Mouse (Mus musculus) spleen, postnatal 4 days (tissue): ENCODE data around the gene Mt2.

Experiments used
- DNase-seq, 2 experiments: peaks; one replicate each; pipeline ENCODE4 v3.0.0; 2022; ENCODE audit warnings: low spot score in 2 of 2

Gene Mt2

DNA sequence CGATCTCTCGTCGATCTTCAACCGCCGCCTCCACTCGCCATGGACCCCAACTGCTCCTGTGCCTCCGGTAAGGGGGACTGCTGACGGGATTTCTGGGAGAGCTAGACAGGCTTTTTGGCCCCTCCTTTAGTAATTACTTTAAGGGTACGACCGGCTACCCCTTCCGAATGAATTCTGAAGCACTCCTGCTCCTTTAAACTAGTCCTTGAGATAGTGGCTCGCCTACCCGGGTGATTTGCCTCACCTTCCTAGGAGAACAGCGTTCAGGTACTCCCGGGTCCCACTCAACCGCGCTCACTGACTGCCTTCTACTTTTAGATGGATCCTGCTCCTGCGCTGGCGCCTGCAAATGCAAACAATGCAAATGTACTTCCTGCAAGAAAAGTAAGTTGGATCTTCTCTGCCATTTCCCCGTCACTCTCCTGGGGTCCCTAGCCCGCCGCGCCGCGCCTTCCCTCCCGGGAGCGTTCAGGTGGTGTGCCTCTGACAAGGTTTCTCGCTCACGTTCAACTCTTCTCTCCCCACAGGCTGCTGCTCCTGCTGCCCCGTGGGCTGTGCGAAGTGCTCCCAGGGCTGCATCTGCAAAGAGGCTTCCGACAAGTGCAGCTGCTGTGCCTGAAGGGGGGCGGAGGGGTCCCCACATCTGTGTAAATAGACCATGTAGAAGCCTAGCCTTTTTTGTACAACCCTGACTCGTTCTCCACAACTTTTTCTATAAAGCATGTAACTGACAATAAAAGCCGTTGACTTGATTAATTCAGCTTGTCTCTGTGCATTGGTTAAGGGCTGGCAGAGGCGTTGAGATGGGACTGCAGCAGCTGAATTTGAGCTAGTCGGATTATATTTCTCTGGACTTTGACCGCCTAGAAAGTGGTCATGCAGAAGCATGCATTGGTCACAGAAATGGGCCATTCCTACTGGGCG lies 607 bp downstream of the Mt2 start:
- peak; percentile 34 to 76 for DNase-seq

DNA sequence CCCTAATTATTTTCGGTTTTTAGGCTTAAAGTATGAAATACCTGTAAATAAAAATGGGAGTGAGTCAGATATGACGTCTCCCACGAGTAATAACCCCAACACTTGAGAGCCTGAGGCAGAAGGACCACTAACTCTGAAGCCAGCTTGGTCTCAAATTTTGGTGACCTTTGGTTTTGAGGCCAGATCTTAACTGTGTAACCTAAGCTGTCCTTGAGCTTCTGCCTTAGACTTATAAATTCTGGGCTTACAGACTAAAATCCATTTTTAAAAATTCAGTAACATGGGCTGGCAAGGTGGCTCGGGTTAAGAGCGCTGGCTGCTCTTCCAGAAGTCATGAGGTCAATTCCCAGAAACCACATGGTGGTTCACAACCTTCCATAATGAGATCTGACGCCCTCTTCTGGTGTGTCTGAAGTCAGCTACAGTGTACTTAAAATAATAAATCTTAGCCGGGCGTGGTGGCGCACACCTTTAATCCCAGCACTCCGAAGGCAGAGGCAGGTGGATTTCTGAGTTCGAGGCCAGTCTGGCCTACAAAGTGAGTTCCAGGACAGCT lies 1.5 kb downstream of the Mt2 start:
- DNase-seq: peak in 1 of 2 experiments; percentile 55

DNA sequence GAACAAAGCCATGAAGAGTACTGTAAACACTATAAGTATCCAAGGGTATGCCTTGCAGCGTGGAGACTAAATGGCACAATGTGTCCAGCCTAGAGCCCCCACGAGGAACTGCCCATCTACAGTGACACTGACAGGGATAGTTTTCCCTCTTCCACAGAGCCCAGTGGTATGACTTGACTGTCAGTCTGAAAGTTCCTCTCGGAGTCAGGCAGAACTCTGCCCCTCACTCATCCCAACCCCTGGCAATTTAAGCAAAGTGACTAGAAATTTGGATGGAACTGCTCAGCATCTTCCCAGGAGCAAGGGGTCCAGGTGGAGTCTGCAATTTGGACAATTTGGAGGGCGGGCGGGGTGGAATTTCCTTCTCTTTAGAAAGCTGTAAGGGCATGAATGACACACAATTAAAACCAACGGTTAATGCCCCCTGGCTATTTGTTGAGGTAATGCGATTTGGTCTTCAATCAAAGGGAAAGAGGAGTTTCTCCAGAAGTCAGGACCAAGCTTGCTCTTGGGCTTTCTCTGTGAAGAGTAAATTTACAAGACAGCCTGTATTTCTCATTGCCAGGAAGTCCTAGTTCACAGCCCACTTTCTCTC lies 2.3 kb downstream of the Mt2 start:
- peak in 1 of 2 experiments; percentile 58 for DNase-seq

DNA sequence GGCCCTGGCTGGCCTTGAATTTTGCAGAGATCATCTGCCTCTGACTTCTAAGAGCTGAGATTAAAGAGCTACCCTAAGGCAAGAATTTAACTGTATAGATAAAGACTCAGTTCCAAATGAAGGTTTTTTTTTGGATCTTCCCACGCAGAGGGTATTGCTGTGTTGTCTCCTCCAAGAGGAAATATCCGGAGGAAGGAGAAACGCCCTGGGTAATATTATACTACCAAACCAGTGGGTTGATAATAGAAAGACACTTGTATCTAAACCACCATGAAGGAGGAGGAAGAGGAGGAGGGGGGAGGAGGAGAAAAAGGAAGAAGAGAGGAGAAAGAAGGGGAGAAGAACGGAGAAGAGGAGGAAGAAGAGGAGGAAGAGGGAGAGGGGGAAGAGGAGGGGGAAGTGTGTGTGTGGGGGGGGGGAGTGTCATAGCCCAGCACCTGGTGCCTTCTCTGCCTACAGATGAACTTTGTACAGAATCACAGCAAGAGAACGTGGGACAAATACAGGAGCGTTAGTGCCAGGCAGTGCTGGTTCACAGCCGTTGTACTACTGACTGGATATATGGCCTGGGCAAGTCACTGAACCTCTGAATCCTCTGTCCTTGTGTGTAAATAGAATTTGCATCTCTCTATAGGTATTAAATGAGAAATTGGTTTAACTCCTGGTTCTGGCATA lies 5.4 kb downstream of the Mt2 start:
- no peak for DNase-seq

DNA sequence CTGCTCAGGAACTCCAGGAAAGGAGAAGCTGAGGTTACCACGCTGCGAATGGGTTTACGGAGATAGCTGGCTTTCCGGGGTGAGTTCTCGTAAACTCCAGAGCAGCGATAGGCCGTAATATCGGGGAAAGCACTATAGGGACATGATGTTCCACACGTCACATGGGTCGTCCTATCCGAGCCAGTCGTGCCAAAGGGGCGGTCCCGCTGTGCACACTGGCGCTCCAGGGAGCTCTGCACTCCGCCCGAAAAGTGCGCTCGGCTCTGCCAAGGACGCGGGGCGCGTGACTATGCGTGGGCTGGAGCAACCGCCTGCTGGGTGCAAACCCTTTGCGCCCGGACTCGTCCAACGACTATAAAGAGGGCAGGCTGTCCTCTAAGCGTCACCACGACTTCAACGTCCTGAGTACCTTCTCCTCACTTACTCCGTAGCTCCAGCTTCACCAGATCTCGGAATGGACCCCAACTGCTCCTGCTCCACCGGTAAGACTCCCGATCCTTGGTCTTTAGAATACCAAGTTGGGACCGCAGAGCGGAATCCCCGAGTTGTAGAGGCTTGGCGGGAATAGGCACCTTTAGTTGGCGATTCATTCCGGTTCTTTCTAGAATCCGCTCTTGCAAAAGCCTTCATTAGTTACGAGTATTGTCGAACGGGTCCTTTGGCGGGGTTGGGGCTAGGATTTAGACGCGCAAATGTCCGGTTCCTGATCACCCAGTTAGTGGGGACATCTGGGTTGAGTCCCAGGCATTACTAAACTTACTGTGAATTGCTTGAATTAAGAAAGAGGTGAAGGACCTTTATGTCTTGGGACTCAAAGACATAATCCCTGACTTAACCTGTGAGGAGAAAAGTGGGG lies 6.6 kb downstream of the Mt2 start, which contains the start of gene Mt1:
Gene Mt1 (plus strand): TSS at position 226 of the 856 bp plus-strand sequence.
- peak; percentile 90 to 92 for DNase-seq

DNA sequence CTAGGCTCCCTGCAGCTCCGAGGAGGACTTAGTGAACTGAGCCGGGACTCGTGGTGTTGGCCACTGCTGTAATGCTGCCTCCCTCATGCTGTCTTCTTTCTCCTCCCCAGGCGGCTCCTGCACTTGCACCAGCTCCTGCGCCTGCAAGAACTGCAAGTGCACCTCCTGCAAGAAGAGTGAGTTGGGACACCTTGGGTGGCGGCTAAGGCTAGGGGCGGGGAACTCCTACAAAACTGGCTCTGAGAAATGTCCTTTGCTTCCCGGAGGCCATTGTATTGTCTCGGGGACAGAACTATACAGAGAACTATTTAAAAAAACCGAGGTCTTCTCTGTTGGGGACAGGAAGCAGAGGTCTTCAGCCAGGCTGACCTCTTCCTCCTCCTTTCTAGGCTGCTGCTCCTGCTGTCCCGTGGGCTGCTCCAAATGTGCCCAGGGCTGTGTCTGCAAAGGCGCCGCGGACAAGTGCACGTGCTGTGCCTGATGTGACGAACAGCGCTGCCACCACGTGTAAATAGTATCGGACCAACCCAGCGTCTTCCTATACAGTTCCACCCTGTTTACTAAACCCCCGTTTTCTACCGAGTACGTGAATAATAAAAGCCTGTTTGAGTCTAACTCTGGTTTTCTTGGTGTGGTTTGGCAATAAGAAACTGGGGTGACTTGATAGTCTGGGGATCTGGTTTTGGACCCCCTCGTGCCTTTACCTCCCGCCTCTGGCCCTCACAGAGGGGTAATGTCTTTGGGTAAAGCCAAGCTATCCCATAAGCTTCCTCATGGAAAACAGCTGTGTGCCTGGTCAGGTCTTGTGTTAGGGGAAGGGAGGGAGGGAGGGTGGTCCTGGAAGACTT lies 7.5 kb downstream of the Mt2 start:
- DNase-seq: peak; percentile 39 to 72

DNA sequence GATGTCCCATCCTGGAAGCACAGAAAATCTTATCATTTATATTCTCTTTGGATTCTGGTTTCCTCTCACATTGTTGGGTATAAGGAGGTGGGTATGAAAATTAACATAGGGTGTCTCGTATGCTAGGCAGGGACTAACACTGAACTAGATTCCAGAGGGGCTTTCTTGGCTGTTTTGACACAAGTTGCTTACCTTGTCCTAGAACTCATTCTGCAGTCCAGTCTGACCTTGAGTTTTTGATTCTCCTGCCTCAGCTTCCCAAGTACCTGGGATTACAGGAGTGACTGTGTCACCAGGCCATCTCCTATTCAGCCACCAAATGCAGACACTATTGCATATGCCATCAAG lies 8.1 kb downstream of the Mt2 start:
- DNase-seq: no peak

DNA sequence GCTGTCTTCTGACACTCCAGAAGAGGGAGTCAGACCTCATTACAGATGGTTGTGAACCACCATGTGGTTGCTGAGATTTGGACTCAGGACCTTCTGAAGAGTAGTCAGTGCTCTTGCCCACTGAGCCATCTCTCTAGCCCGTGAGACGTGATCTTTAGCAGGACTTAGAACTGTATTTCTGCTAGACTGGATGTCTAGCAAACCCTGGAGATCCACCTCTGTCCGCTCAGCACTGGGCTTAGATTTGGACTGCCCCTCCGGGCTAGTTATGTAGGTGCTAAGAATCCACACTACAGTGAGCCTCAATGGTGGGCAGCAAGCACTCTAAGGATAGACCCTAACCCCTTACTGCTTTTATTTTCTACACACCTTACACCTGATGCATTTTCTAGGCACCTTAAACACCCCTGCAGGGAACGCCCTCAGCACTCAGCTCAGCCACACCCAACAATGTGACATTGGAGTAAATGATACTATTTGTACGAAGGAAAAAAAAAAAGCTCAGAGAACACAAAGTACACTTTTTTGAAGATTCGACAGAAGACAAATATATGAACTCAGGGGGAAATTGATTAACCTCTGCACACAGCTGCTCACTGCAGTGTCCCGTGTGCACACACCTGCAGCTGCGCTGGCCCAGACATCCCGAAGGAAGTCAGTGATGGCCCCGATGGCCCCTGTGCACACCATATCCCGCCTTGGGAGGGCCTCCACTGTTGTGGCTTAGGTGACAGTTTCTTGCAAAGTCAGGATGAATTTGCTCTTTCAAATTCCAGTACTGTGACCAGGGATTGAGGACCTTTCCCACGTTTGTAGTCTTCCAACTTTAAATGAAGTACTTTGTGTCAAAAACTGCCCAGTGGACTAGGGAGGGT lies 9.8 kb downstream of the Mt2 start:
- DNase-seq: peak in 1 of 2 experiments; percentile 64

DNA sequence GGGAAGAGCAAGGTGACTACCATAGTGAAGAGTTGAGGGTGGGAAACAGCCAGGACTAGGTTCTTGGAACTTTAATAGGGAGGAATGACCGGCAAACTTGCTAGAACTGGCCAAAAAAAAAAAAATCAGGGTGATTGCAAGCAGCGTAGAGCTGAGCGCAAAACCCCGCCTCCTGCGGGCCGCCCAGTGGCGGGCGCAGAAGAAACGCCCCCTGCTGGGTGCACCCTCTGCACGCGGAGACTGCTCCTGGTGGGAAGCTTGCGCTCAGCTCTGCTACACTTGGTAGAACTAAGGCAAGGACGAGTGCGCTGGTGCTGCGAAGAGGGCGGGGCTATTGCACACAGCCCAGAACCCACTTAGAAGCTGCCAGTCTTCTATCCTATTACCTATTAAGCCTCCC lies 10.7 kb downstream of the Mt2 start:
- peak; percentile 83 to 91 for DNase-seq

DNA sequence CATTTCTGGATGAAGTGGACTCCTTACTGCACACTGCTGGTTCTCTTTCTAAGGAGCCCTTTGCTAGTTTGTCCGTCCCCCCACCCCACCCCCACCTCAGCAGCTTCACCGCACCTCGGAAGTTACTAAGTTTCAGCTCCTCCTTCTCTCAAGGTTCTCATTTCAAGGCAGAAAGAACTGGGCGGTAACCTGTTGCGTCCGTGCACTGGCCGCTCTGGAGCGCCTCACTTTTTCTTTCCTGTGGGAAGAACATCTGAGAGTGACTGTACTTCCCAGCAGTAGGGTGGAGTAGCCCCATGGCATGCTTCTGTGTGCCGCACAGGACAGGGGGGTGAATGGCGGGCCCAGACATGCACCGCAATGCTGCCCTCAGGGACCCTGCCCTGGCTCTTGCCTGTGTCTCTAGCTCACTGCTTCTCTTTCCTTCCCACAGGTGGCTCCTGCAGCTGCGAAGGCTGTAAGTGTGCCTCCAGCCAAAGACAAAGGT lies 11.9 kb downstream of the Mt2 start:
- DNase-seq: no peak

DNA sequence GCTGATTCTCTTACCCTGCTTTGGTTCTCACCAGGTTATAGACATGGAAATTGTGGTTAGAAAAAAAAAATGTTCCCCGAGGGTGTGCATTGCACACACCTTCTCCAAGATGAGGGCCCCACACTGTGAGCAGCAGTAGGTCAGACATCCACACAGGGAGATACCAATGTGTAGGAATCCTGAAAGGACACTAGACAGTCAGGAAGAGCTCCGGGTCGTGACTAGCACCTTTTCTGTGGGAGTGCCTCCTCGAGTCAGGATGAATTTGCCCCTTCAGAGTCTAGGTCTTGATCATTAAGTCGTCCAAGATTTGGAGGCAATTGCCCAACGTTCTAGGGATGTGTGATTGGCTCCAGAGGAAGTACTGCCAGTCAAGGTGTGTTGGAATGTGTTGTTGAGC lies 13.3 kb downstream of the Mt2 start:
- no peak for DNase-seq

DNA sequence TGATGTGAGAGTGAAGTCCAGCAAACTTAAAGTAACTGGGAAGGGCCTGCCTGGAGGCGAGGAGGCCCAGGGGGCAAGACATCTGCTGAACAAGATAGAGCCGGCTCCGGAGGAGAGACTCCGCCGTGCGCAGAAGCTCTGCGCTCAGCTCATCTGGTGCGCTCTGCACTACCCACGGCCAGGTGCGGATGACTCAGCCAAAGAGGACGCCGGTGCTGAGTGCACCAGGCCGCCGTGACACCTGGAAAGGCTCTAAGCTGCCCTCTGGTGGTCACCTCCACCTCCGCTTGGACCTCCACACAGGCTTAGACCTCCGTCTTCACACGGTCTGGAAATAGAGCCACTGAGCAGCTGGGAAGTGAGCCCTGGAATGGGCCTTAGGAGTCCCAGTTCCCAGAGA lies 14.1 kb downstream of the Mt2 start:
- peak; percentile 82 to 91 for DNase-seq

DNA sequence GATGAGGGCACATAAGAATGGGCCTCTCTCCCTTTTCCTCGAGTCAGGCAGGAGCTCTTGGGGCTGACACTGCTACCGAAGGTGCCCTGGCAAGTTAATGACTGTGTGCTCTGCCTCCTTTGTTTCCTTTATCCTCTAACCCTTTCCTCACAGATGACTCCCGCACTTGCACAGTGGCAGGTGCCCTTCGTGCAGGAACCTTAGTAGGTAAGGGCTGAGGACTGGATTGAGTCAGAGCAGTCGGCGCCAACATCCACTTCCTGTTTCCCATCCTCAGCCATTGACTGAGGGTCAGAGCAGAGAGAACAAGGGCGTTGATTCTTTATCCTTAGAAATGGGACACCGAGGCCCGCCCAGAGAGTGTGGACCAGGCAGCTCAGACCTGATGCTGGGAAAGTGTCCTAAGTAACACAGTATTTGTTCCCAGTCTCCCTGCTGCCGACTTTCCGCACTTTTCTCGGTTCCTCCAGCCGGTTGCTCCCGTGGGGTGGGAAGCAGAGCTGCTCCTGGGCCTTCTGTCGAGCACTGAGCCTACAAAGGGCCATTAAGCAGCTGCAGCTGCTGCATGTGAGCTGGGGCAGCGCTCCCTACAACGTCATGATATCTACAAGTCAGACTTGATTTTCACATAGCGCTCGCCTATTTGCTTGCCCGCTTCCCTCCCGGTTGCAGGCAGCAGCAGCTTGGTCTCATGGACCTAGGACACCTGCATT lies 15.0 kb downstream of the Mt2 start:
- DNase-seq: no peak

DNA sequence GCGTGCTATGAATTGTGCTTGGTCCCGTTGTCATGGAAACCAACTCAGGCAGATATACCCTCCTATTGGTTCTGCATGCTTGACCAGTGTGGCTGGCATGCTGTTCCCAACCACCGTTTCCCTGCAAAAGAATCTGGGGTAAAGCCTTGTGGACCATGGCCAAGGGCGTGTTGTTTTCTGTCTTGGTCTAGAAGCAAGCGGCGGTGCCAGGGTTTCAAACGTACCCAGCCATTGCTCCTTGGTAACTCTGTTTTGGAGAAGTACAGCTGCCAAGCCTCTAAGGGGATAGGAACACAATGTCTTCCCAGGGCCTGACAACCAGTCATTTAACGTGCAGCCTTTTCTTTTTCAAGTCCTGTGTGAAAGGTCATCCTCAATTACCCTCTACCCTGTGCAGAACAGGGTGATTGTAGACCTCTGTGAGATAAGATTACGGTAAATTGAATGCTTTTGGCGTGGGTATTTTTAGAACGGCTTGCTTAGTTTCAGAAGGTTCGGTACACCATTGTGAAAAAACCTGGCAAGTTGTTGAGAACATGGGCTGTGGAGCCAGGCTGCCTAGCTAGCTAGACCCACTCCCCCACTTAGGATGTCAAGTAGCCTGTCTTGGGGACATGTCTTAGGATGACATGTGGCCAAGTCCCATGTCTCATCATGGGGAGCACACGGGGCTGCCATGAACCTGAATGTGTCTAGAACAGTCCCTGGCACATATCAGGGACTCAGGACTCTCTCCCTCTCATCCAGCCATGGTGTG lies 17.0 kb downstream of the Mt2 start:
- DNase-seq: no peak

DNA sequence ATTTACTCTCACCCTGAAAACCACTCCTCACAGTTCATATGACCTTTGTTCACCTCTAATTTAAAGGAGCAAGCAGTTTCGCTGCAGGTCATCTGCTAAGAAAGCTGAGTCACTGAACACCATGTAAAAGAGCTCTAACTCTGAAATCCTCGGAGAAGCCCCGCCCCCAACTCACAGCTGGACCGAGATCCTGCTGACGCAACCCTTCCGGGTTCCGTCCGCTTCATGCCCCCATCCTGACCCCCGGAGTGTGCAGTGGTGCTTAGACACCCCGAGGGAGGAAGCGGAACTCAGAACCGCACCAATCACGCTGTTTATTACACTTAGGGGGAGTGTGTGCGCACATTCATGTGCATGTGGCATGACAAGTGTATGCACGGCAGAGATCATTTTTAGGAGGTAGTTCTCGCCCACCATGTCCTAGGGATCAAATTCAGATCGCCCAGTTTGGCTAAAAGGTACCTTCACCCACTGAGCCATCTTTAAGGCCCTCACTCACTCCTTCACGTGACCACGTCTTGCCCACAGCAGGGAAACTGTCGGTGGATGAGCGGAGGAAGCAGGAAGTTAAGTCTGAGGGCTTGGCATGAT lies 18.7 kb downstream of the Mt2 start:
- DNase-seq: peak; percentile 78 to 88

DNA sequence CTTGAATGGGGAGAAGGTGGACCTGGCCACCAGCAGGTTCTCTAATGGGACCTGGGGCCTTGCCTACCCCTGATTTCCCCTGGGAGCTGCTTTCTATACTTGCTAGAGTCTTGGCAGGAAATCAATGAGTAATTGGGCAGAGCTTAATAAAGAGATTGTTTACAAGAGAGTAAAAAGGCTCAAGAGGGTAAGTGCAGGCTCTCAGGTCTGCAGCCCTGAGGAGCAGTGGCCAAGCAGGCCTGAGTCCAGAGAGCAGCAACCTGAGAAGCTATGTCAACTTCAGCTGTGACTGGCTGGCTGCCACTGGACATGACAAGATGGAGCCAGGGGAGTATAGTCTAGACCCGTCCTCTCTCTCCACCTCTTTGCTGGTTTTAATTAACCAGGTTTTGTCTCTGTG lies 20.5 kb downstream of the Mt2 start:
- no peak for DNase-seq

DNA sequence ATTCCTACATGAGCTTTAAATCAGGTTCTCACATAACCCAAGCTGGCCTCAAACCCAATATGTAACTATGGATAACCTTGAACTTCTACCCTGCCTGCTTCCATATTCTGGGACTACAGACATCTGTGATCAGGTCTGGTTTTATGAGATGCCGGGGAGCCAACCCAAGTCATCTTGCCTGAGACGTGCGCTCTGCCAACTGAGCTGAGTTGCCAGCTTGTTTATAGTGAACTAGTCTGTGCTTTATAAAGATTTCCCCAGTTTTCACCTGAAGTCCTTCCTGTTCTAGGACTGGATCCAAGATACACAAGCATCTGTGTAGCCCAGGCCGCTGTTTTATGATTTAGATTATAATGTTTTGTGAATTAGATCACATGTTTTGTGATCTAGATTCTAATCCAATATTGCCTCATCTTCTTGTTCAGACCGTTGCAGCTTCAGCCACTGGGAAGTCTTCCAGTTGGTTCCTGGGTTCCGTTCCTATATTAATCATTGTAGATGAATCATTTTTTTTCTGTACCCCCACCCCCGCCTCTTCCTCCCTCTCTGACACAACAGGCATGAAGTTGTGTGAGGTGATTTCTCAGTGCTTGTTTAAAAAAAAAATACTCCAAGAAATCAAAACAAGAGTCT lies 22.2 kb downstream of the Mt2 start:
- DNase-seq: no peak
